Mouse (Mus musculus): ENCODE measurements around the gene Ctcfl. TPM values are rescaled to one million over a fixed set of nuclear protein-coding genes. Genes with fewer than 3 reads are reported as not detected.

Ctcfl gene
- polyA plus RNA-seq, 1 experiment from 2014 or later: not detected

DNA sequence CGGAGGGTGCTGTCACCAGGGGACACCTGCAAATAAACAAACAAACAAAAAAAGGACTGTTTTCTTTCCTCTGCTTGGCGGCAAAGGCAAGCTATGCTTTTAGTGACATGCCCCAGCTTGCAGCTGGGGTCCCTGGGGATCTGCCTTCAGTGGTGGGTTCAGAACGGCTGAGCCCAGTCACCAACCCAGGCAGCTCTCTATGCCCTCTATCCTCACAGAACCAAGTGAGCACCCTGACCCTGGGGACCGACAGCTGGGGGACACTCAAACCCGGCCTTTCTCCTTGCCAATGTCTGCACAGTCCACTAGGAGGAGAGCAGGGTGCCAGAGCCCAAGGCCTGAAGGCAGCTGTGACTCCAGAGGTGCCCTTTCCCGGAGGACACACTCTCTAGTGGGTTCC, 69.5 kb downstream of the Ctcfl start:
- ATAC-seq (ENCODE audit: low FRiP score, low TSS enrichment): no peak
- WGBS: 62% methylated on average over 6 of the region's 6 CpGs

DNA sequence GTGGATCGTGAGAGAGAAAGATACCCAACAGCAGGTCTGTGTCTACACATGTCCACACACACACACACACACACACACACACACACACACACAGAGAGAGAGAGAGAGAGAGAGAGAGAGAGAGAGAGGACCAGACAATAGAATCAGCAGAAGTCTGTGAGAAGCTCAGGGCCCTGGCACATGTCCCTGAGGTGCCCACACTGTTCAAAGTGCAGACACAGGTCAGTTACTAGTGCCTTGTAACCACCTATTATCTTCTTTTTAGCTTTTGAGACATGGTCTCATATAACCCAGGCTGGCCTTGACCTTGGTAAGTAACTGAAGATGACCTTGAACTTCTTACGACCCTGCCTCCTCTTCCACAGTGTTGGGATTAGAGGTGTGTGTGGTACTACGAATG, 70.1 kb downstream of the Ctcfl start:
- no peak overlapping the region for H3K27ac ChIP-seq (replicated peaks)

More for the DNA sequence above, 69.5 kb downstream of the Ctcfl start:
- Histone ChIP-seq H3K9ac (ENCODE audit: low read length) (no peak overlapping the region), H3K4me1 (replicated peaks; ENCODE audit: control insufficient read depth, insufficient read depth) (no peaks in the 10 kb centered on the region; the same call in 1 of the 2 replicates), H3K36me3 (ENCODE audit: control insufficient read depth, insufficient read depth, low read length) (no peaks in the 10 kb centered on the region), H3K27me3 (ENCODE audit: control insufficient read depth, insufficient read depth, low read length) (no peaks in the 10 kb centered on the region), H3K4me2 (replicated peaks; ENCODE audit: low read depth) (no peak overlapping the region), H3K9me3 (ENCODE audit: control insufficient read depth, low read length) (no peaks in the 10 kb centered on the region), H3K4me3 (ENCODE audit: low read depth, low read length) (no peak overlapping the region), H3K27ac (replicated peaks) (no peak overlapping the region)
- TF ChIP-seq CTCF (IDR thresholded peaks at IDR 0.05; ENCODE audit: low read depth): no peak
- TF ChIP-seq EP300 (optimal IDR thresholded peaks at IDR 0.05): no peak
- DNase-seq (ENCODE audit: low spot score): no peak

DNA sequence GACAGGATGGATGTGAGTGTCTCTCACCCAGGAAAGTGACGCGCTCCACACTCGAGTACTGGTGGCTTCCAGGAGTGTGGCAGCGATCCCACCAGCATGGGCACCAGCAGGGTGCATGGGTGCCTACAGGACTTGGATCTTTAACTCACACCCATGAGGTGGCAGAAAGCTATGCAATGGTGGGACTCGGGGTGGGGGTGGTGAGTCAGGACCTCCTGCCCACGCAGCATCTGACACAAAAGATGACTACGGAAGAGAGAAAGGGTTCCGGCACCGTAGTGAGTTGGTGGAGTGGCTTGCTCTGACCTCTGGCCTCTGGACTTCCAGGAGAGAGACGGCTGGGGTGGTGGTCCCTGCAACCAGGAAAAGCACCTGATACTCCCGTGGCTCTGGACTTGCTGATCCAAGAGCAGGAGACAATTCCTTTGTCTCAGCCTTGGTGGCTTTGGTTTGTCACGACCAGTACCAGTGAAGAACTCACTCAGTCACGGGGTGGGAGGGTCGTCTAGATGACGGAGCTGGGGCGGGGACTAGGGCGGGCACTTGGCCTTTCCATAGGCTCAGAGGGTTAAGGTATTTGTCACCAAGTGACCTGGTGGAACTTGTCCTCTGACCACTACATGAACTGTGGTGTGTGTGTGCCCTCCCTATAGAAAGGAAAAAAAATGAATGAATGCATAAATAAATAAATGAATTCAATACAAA, 71.1 kb downstream of the Ctcfl start:
- no peak for TF ChIP-seq CTCF (IDR thresholded peaks at IDR 0.05; ENCODE audit: low read depth)
- Histone ChIP-seq H3K9ac (ENCODE audit: low read length) (no peak overlapping the region), H3K4me1 (replicated peaks; ENCODE audit: control insufficient read depth, insufficient read depth) (no peaks in the 10 kb centered on the region; the same call in 1 of the 2 replicates), H3K27me3 (ENCODE audit: control insufficient read depth, insufficient read depth, low read length) (no peaks in the 10 kb centered on the region), H3K27ac (replicated peaks) (no peak overlapping the region), H3K4me3 (ENCODE audit: low read depth, low read length) (no peak overlapping the region), H3K9me3 (ENCODE audit: control insufficient read depth, low read length) (no peaks in the 10 kb centered on the region), H3K36me3 (ENCODE audit: control insufficient read depth, insufficient read depth, low read length) (no peaks in the 10 kb centered on the region), H3K4me2 (replicated peaks; ENCODE audit: low read depth) (no peak overlapping the region)
- WGBS: 56% methylated on average over 17 of the region's 17 CpGs
- DNase-seq (ENCODE audit: low spot score): no peak
- ATAC-seq (ENCODE audit: low FRiP score, low TSS enrichment): no peak

More for the DNA sequence above, 70.1 kb downstream of the Ctcfl start:
- Histone ChIP-seq H3K27me3 (ENCODE audit: control insufficient read depth, insufficient read depth, low read length) (no peaks in the 10 kb centered on the region), H3K4me2 (replicated peaks; ENCODE audit: low read depth) (no peak overlapping the region), H3K9ac (ENCODE audit: low read length) (no peak overlapping the region), H3K9me3 (ENCODE audit: control insufficient read depth, low read length) (no peaks in the 10 kb centered on the region), H3K36me3 (ENCODE audit: control insufficient read depth, insufficient read depth, low read length) (no peaks in the 10 kb centered on the region), H3K4me3 (ENCODE audit: low read depth, low read length) (no peak overlapping the region), H3K4me1 (replicated peaks; ENCODE audit: control insufficient read depth, insufficient read depth) (no peaks in the 10 kb centered on the region; the same call in 1 of the 2 replicates)
- 75% methylated on average over 3 of the region's 3 CpGs for WGBS
- DNase-seq (ENCODE audit: low spot score) (no peak), ATAC-seq (ENCODE audit: low FRiP score, low TSS enrichment) (no peak)
- TF ChIP-seq CTCF (IDR thresholded peaks at IDR 0.05; ENCODE audit: low read depth): no peak
- no peak for TF ChIP-seq EP300 (optimal IDR thresholded peaks at IDR 0.05)

- Histone ChIP-seq H3K36me3 (ENCODE audit: control insufficient read depth, insufficient read depth, low read length) (no peaks in the 10 kb centered on the region), H3K27ac (replicated peaks) (no peak overlapping the region), H3K4me1 (replicated peaks; ENCODE audit: control insufficient read depth, insufficient read depth) (no peaks in the 10 kb centered on the region; the same call in 1 of the 2 replicates), H3K4me2 (replicated peaks; ENCODE audit: low read depth) (no peak overlapping the region), H3K4me3 (ENCODE audit: low read depth, low read length) (no peak overlapping the region), H3K9me3 (ENCODE audit: control insufficient read depth, low read length) (no peaks in the 10 kb centered on the region), H3K27me3 (ENCODE audit: control insufficient read depth, insufficient read depth, low read length) (no peaks in the 10 kb centered on the region), H3K9ac (ENCODE audit: low read length) (no peak overlapping the region)
- ATAC-seq (ENCODE audit: low FRiP score, low TSS enrichment): no peak
- TF ChIP-seq CTCF (IDR thresholded peaks at IDR 0.05; ENCODE audit: low read depth) (no peak), EP300 (optimal IDR thresholded peaks at IDR 0.05) (no peak)
- no peak for DNase-seq (ENCODE audit: low spot score)
- WGBS: 75% methylated on average over 5 of the region's 5 CpGs
Measured at GRCm38 (mm10) chr2:173047471-173047870, 71.9 kb downstream of the Ctcfl start.

DNA sequence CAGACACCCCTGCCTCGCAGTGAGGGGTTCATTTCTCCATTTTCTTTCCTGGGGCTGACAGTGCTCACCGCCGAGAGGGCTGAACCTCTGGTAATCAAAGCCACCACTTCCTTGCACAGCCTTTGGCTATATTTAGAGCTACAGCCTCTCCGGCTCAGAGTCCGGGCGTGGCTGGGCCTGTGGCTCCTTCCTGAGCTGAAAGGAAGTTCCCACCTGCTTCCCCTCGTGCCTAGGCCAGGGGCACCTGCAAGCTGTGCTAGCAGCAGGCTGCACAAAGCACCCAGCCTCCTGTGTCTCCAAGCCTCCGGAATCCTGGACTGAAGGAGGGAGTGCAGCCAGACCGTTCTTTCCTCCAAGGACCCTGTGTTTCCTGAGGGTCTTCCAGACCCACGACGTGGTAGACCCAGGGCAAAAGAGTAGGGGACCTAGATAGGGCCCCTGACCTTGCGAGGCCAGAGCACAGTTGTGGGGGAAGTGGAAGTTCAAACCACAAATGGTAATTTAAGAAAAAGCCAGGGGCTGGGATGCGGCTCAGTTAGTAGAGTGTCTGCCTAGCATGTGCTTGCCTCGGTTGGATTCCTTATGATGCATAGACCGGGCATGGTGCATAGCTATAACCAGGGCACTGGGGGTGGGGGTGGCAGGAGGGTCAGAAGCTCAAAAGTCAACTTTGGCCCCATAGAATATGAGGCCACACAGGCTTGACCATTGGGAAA, 72.6 kb downstream of the Ctcfl start:
- DNase-seq (ENCODE audit: low spot score): no peak
- Histone ChIP-seq H3K4me3 (ENCODE audit: low read depth, low read length) (no peak overlapping the region), H3K4me2 (replicated peaks; ENCODE audit: low read depth) (no peak overlapping the region), H3K36me3 (ENCODE audit: control insufficient read depth, insufficient read depth, low read length) (no peaks in the 10 kb centered on the region), H3K9me3 (ENCODE audit: control insufficient read depth, low read length) (no peaks in the 10 kb centered on the region), H3K9ac (ENCODE audit: low read length) (no peak overlapping the region), H3K27ac (replicated peaks) (no peak overlapping the region), H3K27me3 (ENCODE audit: control insufficient read depth, insufficient read depth, low read length) (no peaks in the 10 kb centered on the region), H3K4me1 (replicated peaks; ENCODE audit: control insufficient read depth, insufficient read depth) (no peaks in the 10 kb centered on the region; the same call in 1 of the 2 replicates)
- ATAC-seq (ENCODE audit: low FRiP score, low TSS enrichment): no peak
- WGBS: 59% methylated on average over 15 of the region's 15 CpGs
- TF ChIP-seq CTCF (IDR thresholded peaks at IDR 0.05; ENCODE audit: low read depth) (no peak), EP300 (optimal IDR thresholded peaks at IDR 0.05) (no peak)
